Mouse (Mus musculus): ENCODE measurements around the gene Cldn2. TPM values are rescaled to one million over a fixed set of nuclear protein-coding genes. Genes with fewer than 3 reads are reported as not detected.

Gene Cldn2
- total RNA-seq, 2 experiments from 2014 or later: 0.16 to 0.18 TPM

- intact Hi-C loops (cut with DNase I; ENCODE audit: low total_unique reads): no loop called here
- no peak for DNase-seq
Measured at GRCm38 (mm10) chrX:139803028-139803427, 2.4 kb downstream of the Cldn2 start.

- intact Hi-C loops (cut with DNase I; ENCODE audit: low total_unique reads): no loop called here
- DNase-seq: no peak
Measured at GRCm38 (mm10) chrX:139805918-139806317, 5.3 kb downstream of the Cldn2 start.

- DNase-seq: no peak
- intact Hi-C loops (cut with DNase I; ENCODE audit: low total_unique reads): no loop called here
Measured at GRCm38 (mm10) chrX:139807391-139807790, 6.8 kb downstream of the Cldn2 start.

- no peak for DNase-seq
- intact Hi-C loops (cut with DNase I; ENCODE audit: low total_unique reads): no loop called here
Measured at GRCm38 (mm10) chrX:139808085-139808484, 7.5 kb downstream of the Cldn2 start.

- intact Hi-C loops (cut with DNase I; ENCODE audit: low total_unique reads): no loop called here
- DNase-seq: no peak
Measured at GRCm38 (mm10) chrX:139808501-139808900, 7.9 kb downstream of the Cldn2 start.

- DNase-seq: no peak
- intact Hi-C loops (cut with DNase I; ENCODE audit: low total_unique reads): no loop called here
Measured at GRCm38 (mm10) chrX:139812636-139813298, 12.1 kb downstream of the Cldn2 start.

GRCm38 (mm10) chrX:139813299-139814002, 12.8 kb downstream of the Cldn2 start:
- no peak for DNase-seq
- intact Hi-C loops (cut with DNase I; ENCODE audit: low total_unique reads): no loop called here

- intact Hi-C loops (cut with DNase I; ENCODE audit: low total_unique reads): no loop called here
- DNase-seq: no peak
Measured at GRCm38 (mm10) chrX:139814018-139814635, 13.5 kb downstream of the Cldn2 start.

- DNase-seq: no peak
- intact Hi-C loops (cut with DNase I; ENCODE audit: low total_unique reads): no loop called here
Measured at GRCm38 (mm10) chrX:139815201-139815600, 14.6 kb downstream of the Cldn2 start.

- no peak for DNase-seq
- intact Hi-C loops (cut with DNase I; ENCODE audit: low total_unique reads): no loop called here
Measured at GRCm38 (mm10) chrX:139825402-139825801, 24.8 kb downstream of the Cldn2 start.

- intact Hi-C loops (cut with DNase I; ENCODE audit: low total_unique reads): no loop called here
- DNase-seq: no peak
Measured at GRCm38 (mm10) chrX:139826926-139827325, 26.3 kb downstream of the Cldn2 start.

- intact Hi-C loops (cut with DNase I; ENCODE audit: low total_unique reads): no loop called here
- no peak for DNase-seq
Measured at GRCm38 (mm10) chrX:139828363-139829092, 27.9 kb downstream of the Cldn2 start.

GRCm38 (mm10) chrX:139832464-139832863, 31.8 kb downstream of the Cldn2 start:
- no peak for DNase-seq
- intact Hi-C loops (cut with DNase I; ENCODE audit: low total_unique reads): loop anchor here (5.0 kb wide), 1 partner anchor 50 kb away; the partner anchor contains the start of gene Ripply1

GRCm38 (mm10) chrX:139839057-139839456, 38.4 kb downstream of the Cldn2 start:
- no peak for DNase-seq
- intact Hi-C loops (cut with DNase I; ENCODE audit: low total_unique reads): no loop called here

GRCm38 (mm10) chrX:139841091-139841490, 40.5 kb downstream of the Cldn2 start:
- intact Hi-C loops (cut with DNase I; ENCODE audit: low total_unique reads): no loop called here
- no peak for DNase-seq

- DNase-seq: no peak
- intact Hi-C loops (cut with DNase I; ENCODE audit: low total_unique reads): no loop called here
Measured at GRCm38 (mm10) chrX:139854795-139855194, 54.2 kb downstream of the Cldn2 start.

GRCm38 (mm10) chrX:139859402-139859801, 58.8 kb downstream of the Cldn2 start:
- intact Hi-C loops (cut with DNase I; ENCODE audit: low total_unique reads): no loop called here
- DNase-seq: no peak

All from gastrocnemius, postnatal 14 days (tissue).